Mouse (Mus musculus): ENCODE results near the gene Fgfr2. TPM values are rescaled to one million over a fixed set of nuclear protein-coding genes. Genes with fewer than 3 reads are reported as not detected.

The Fgfr2 gene
- polyA plus RNA-seq, 1 experiment from 2014 or later: 137 TPM

- no peak overlapping the region for H3K9ac ChIP-seq
- H3K27ac ChIP-seq (replicated peaks): no peak overlapping the region
- H3K9me3 ChIP-seq (replicated peaks): no peaks in the 10 kb centered on the region
- no peak for ATAC-seq (ENCODE audit: insufficient number of reproducible peaks, low FRiP score, low TSS enrichment, low read depth)
- H3K4me2 ChIP-seq (replicated peaks): no peak overlapping the region
- H3K27me3 ChIP-seq: no peaks in the 10 kb centered on the region
- H3K36me3 ChIP-seq: no peaks in the 10 kb centered on the region
- H3K4me1 ChIP-seq: peaks cover 15% of the 10 kb centered on the region
- WGBS: 62% methylated on average over 3 of the region's 3 CpGs
- no peak overlapping the region for H3K4me3 ChIP-seq (replicated peaks)
Observed at GRCm38 (mm10) chr7:130378308-130378707, 2744.8 kb downstream of the Fgfr2 start.

- no peaks in the 10 kb centered on the region for H3K9me3 ChIP-seq (replicated peaks)
- no peak overlapping the region for H3K27ac ChIP-seq (replicated peaks)
- no peak overlapping the region for H3K4me2 ChIP-seq (replicated peaks)
- no peak overlapping the region for H3K9ac ChIP-seq
- H3K4me3 ChIP-seq (replicated peaks): no peak overlapping the region
- peaks cover 3% of the 10 kb centered on the region for H3K4me1 ChIP-seq
- WGBS: 79% methylated on average over 9 of the region's 9 CpGs
- ATAC-seq (ENCODE audit: insufficient number of reproducible peaks, low FRiP score, low TSS enrichment, low read depth): no peak
- no peaks in the 10 kb centered on the region for H3K36me3 ChIP-seq
- H3K27me3 ChIP-seq: no peaks in the 10 kb centered on the region
Observed at GRCm38 (mm10) chr7:130374311-130374710, 2748.8 kb downstream of the Fgfr2 start.

- Histone ChIP-seq H3K4me3 (replicated peaks) (peak overlapping the region; percentile 19), H3K9ac (no peak overlapping the region), H3K4me1 (peaks cover 26% of the 10 kb centered on the region), H3K27ac (replicated peaks) (no peak overlapping the region), H3K27me3 (no peaks in the 10 kb centered on the region), H3K9me3 (replicated peaks) (no peaks in the 10 kb centered on the region; the same call in 1 of the 2 replicates), H3K36me3 (no peaks in the 10 kb centered on the region), H3K4me2 (replicated peaks) (peak overlapping the region; percentile 36)
- WGBS: 35% methylated on average over 24 of the region's 24 CpGs
- ATAC-seq (ENCODE audit: insufficient number of reproducible peaks, low FRiP score, low TSS enrichment, low read depth): no peak; the same call in 1 of the 2 replicates
Observed at GRCm38 (mm10) chr7:130368827-130369641, 2754.1 kb downstream of the Fgfr2 start.

GRCm38 (mm10) chr7:130368036-130368826 lies 2754.9 kb downstream of the Fgfr2 start:
- no peak overlapping the region for H3K27ac ChIP-seq (replicated peaks)
- H3K9ac ChIP-seq: no peak overlapping the region
- no peak for ATAC-seq (ENCODE audit: insufficient number of reproducible peaks, low FRiP score, low TSS enrichment, low read depth)
- no peaks in the 10 kb centered on the region; the same call in 1 of the 2 replicates for H3K9me3 ChIP-seq (replicated peaks)
- WGBS: 44% methylated on average over 13 of the region's 13 CpGs
- no peaks in the 10 kb centered on the region for H3K27me3 ChIP-seq
- peaks cover 26% of the 10 kb centered on the region for H3K4me1 ChIP-seq
- peak overlapping the region; percentile 6; the same call in 1 of the 2 replicates for H3K4me3 ChIP-seq (replicated peaks)
- H3K4me2 ChIP-seq (replicated peaks): peak overlapping the region; percentile 36
- H3K36me3 ChIP-seq: no peaks in the 10 kb centered on the region

GRCm38 (mm10) chr7:130367222-130368035 lies 2755.7 kb downstream of the Fgfr2 start:
- H3K4me2 ChIP-seq (replicated peaks): no peak overlapping the region
- no peak overlapping the region for H3K4me3 ChIP-seq (replicated peaks)
- peaks cover 26% of the 10 kb centered on the region for H3K4me1 ChIP-seq
- no peaks in the 10 kb centered on the region for H3K27me3 ChIP-seq
- no peaks in the 10 kb centered on the region for H3K36me3 ChIP-seq
- no peak overlapping the region for H3K9ac ChIP-seq
- H3K27ac ChIP-seq (replicated peaks): no peak overlapping the region
- ATAC-seq (ENCODE audit: insufficient number of reproducible peaks, low FRiP score, low TSS enrichment, low read depth): no peak
- H3K9me3 ChIP-seq (replicated peaks): no peaks in the 10 kb centered on the region; the same call in 1 of the 2 replicates
- WGBS: 31% methylated on average over 12 of the region's 12 CpGs

- Histone ChIP-seq H3K27ac (replicated peaks) (no peak overlapping the region), H3K9ac (no peak overlapping the region), H3K4me1 (peaks cover 26% of the 10 kb centered on the region), H3K36me3 (no peaks in the 10 kb centered on the region), H3K27me3 (no peaks in the 10 kb centered on the region), H3K4me3 (replicated peaks) (no peak overlapping the region), H3K4me2 (replicated peaks) (no peak overlapping the region), H3K9me3 (replicated peaks) (no peaks in the 10 kb centered on the region; the same call in 1 of the 2 replicates)
- no peak for ATAC-seq (ENCODE audit: insufficient number of reproducible peaks, low FRiP score, low TSS enrichment, low read depth)
- 89% methylated on average over 10 of the region's 10 CpGs for WGBS
Observed at GRCm38 (mm10) chr7:130365711-130366110, 2757.4 kb downstream of the Fgfr2 start.

- Histone ChIP-seq H3K27ac (replicated peaks) (peak overlapping the region; percentile 70), H3K27me3 (no peaks in the 10 kb centered on the region), H3K4me2 (replicated peaks) (no peak overlapping the region), H3K4me1 (0 out of 2 replicates have a peak, but pooled peaks cover 6% of the 10 kb centered on the region), H3K36me3 (no peaks in the 10 kb centered on the region), H3K9me3 (replicated peaks) (no peaks in the 10 kb centered on the region), H3K9ac (no peak overlapping the region), H3K4me3 (replicated peaks) (no peak overlapping the region)
- peak; percentile 70; the same call in 1 of the 2 replicates for ATAC-seq (ENCODE audit: insufficient number of reproducible peaks, low FRiP score, low TSS enrichment, low read depth)
- 60% methylated on average over 6 of the region's 6 CpGs for WGBS
Observed at GRCm38 (mm10) chr7:130340412-130341152, 2782.6 kb downstream of the Fgfr2 start.

- Histone ChIP-seq H3K27ac (replicated peaks) (no peak overlapping the region), H3K4me2 (replicated peaks) (no peak overlapping the region), H3K9me3 (replicated peaks) (no peaks in the 10 kb centered on the region), H3K27me3 (no peaks in the 10 kb centered on the region), H3K4me1 (peaks cover 16% of the 10 kb centered on the region), H3K36me3 (no peaks in the 10 kb centered on the region), H3K4me3 (replicated peaks) (no peak overlapping the region), H3K9ac (no peak overlapping the region)
- no peak for ATAC-seq (ENCODE audit: insufficient number of reproducible peaks, low FRiP score, low TSS enrichment, low read depth)
- WGBS: 91% methylated on average over 7 of the region's 7 CpGs
Observed at GRCm38 (mm10) chr7:130337601-130338000, 2785.5 kb downstream of the Fgfr2 start.

- Histone ChIP-seq H3K27me3 (no peaks in the 10 kb centered on the region), H3K36me3 (no peaks in the 10 kb centered on the region), H3K4me1 (peaks cover 32% of the 10 kb centered on the region), H3K27ac (replicated peaks) (no peak overlapping the region), H3K4me2 (replicated peaks) (no peak overlapping the region), H3K4me3 (replicated peaks) (no peak overlapping the region), H3K9ac (no peak overlapping the region), H3K9me3 (replicated peaks) (no peaks in the 10 kb centered on the region)
- no peak for ATAC-seq (ENCODE audit: insufficient number of reproducible peaks, low FRiP score, low TSS enrichment, low read depth)
- 47% methylated on average over 4 of the region's 4 CpGs for WGBS
Observed at GRCm38 (mm10) chr7:130335440-130336051, 2787.6 kb downstream of the Fgfr2 start.

All from embryonic facial prominence, embryonic 15.5 days (tissue).